Mouse (Mus musculus): Measurements from ENCODE around the gene Pcp4l1.
"Not testable (repeated sequence)": the region's sequence is repeated elsewhere in the genome, so short reads cannot be mapped to it uniquely, and the experiment has no call there.

Pcp4l1 gene

DNA sequence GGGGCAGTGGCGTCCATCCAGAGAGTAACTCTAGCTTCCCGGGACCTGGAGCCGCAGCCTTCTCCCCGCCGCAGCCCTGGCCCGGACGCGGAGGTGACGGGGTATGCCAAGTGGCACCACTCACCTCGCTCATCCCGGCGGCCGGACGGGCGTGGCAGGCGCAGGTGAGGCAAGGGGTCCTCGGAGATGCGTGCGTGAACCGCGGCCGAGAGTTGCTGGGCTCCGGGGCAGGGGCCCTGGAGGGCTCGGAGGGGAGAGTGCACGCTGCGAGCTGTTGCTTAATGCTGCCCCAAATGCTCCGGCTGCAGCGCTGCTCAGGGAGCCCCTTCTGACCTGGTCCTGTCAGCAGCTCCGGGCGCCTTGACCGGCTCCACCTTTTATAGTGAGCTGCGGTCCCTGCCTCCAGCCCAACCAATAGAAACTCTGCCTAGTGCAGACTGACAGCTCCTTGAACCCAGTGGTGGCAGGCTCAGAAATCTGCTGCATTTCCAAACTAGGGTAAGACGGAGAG, at the start of gene Pcp4l1:
Gene Pcp4l1, minus strand, starts transcription at position 382 of the 511 bp plus-strand sequence.
- in situ Hi-C loops (cut with MboI; ENCODE audit: low pct_unique_long_range_greater_than_20kb in 1 of 2, low sequenced_read_pairs in 2 of 2, unreplicated experiment in 1 of 2): no loop called here

DNA sequence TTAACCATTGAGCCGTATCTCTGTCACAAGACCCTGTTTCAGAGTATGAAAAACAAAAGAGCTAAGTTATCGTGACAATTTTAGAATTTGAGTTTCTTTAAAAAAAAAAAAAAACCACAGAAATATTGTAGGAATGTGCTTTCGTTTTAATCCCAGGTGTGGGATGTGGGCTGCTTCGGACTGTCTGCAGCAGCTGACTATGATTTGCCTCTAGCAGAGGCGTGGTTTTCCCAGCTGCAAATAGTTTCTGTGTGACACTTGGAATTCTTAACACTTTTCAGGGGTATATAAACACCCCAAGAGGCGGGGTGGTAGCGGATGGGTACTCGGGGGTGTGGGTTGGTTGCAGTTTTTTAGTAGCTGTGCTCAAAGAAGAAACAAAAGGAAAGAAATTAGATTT, 49.3 kb upstream of the Pcp4l1 start:
- in situ Hi-C loops (cut with MboI; ENCODE audit: low pct_unique_long_range_greater_than_20kb in 1 of 2, low sequenced_read_pairs in 2 of 2, unreplicated experiment in 1 of 2): no loop called here

DNA sequence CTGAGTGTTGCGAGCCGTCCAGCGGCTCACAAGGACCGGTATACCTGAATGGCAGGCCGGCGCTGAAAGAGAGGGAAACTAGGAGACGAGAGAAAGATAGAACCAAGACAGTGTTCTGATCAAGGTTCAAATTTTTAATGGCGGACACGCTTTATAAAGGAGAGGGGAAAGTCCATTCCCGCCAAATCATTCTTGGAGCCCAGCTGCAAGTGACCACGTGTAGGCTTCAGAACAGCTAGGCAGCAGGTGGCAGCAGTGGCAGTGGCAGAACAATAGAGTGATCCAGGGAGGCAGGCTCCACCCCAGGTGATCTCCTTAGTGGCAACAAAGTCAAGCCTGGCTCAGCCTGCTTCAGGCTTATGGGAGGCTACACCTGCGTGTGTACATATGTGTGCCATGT, 45.9 kb upstream of the Pcp4l1 start:
- in situ Hi-C loops (cut with MboI; ENCODE audit: low pct_unique_long_range_greater_than_20kb in 1 of 2, low sequenced_read_pairs in 2 of 2, unreplicated experiment in 1 of 2): not testable (repeated sequence)

DNA sequence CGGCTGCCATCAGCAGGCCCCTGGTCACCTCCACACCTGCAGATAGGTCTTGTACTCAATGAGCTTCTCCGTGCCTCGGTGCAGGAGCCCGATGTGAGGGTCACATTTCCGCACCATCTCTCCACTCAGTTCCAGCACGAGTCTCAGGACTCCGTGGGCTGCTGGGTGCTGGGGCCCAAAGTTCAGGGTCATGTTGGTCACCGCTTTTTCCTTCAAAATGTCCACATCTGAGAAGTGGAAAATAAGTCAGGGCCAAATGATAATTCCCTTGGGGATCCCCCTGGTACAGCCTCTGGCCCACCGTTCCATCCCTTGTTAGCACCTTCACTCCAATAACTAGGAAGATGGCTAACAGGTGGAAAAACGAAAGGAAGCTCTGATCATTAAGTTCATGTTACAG, 44.8 kb upstream of the Pcp4l1 start:
- in situ Hi-C loops (cut with MboI; ENCODE audit: low pct_unique_long_range_greater_than_20kb in 1 of 2, low sequenced_read_pairs in 2 of 2, unreplicated experiment in 1 of 2): no loop called here

DNA sequence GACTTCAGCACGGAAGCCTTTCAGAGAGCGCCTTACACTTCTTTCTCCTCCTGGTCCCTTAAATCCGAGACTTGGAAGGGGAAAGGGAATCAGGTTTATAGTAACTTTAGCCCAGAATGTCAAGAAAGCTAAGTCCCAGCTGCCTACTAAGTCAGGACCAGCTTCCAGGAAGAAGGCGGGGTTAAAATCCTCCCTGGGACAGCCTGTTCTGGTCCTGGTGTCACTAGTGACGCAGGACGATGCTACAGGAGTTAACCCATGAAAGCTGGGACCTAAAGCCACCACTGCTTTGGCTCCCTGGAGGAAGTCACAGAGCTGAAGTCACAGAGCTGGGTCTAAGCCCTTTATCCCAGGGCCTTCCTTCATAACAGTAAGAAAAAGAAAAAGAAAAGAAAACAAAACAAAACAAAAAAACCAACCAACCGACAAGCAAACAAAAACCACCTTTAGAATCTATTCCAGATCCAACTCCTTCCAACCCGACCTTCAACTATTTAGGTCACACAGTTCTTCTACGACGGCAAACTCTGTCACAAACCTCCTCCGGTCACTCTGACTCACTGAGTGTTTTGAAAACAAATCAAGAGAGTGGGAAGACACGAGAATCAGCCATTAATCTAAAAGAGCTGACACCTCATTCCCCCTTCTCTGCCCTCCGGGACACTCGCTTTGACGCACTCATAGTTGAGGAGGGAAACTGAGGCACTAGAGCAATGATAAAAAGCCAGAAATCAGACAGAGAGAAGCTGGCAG, 44.1 kb upstream of the Pcp4l1 start:
- in situ Hi-C loops (cut with MboI; ENCODE audit: low pct_unique_long_range_greater_than_20kb in 1 of 2, low sequenced_read_pairs in 2 of 2, unreplicated experiment in 1 of 2): no loop called here

DNA sequence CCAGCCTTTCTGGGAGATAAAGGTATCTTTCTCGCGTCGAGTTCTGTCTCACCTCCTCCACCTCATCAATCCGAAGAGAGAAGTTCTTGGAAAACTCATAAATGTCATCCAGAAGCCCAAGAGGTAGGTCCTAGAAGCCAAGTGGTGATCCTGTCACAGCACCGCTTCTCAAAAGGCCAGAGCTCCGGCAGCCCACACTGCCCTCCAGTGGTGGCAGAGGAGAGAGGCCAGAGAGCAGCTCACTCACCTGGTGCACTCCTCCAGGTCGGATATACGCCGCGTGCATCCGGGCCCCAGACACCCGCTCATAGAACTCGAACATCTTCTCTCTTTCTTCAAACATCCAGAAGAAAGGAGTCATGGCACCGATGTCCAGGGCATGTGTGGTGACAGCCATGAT, 42.4 kb upstream of the Pcp4l1 start:
- in situ Hi-C loops (cut with MboI; ENCODE audit: low pct_unique_long_range_greater_than_20kb in 1 of 2, low sequenced_read_pairs in 2 of 2, unreplicated experiment in 1 of 2): no loop called here

DNA sequence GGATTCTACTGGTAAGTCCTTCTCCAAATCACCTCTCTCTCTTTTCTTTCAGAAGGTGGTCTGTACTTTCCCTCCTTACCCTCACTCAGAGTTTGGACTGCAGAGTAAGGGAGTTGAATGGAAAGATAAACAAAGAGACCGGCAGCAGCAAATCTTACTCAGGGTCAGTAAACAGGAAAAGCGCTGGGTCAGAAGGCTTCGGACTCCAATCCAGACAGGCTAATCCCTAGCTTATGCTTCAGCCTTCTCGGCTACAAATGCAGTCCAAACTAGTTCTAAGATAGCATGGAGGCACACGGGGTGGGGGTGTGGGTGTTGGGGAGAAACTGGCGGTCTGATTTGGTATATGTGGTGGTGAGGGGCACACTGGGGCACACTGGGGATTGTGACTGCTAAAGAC, 41.4 kb upstream of the Pcp4l1 start:
- in situ Hi-C loops (cut with MboI; ENCODE audit: low pct_unique_long_range_greater_than_20kb in 1 of 2, low sequenced_read_pairs in 2 of 2, unreplicated experiment in 1 of 2): no loop called here

DNA sequence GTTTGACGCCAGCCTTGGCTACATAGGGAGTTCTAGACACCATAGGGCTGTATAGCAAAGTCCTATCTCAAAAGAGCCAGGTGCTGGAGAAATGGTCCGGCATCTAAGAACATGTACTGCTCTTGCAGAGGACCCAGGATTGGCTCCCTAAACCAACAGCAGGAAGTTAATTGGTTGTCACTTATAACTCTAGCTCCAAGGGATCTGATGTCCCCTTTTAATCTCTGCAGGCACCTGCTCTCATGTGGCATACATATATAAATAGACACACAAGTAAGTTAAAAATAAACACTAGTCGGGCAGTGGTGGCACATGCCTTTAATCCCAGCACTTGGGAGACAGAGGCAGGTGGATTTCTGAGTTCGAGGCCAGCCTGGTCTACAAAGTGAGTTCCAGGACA, 39.7 kb upstream of the Pcp4l1 start:
- in situ Hi-C loops (cut with MboI; ENCODE audit: low pct_unique_long_range_greater_than_20kb in 1 of 2, low sequenced_read_pairs in 2 of 2, unreplicated experiment in 1 of 2): no loop called here

DNA sequence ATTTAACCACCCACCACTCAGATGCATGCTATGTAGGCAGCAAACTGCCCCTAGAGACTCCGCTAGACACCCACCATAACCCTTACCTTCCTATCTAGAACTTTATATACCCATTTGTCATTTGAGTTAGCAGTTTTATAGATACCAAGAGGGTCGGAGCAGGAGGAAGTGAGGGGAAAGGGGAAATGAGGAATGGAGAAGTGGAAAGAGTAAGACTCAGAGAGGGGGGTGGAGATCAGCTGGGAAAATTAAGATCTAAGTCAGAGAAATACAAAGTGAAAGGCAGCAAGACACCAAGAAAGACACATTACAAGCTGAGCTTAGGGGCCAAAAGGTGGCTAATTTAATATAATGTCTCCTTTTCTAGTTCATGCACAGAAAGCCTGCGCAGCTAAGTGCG, 38.5 kb upstream of the Pcp4l1 start:
- in situ Hi-C loops (cut with MboI; ENCODE audit: low pct_unique_long_range_greater_than_20kb in 1 of 2, low sequenced_read_pairs in 2 of 2, unreplicated experiment in 1 of 2): no loop called here

DNA sequence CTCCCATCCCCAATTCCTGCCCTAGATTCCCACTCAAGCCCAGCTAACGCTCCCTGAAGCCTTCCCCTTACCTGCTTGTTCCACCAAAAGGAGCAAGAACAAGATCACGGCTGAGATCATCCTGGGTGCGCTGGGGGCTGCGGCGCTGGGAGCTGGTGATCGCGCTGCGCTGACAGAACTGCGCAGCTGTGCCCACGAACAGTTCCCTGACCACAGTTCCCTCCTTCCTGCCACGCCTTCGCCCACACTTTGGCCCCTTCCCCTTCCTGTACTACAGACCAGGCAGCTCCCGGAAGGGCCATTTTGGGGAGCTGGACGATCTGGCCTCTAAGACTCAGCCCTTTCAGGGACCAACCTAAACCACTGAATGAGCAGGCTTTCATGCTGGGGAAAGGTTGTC, 38.1 kb upstream of the Pcp4l1 start, which contains the start of gene Fcer1g:
Gene Fcer1g, minus strand, starts transcription at position 240 of the 400 bp plus-strand sequence.
- in situ Hi-C loops (cut with MboI; ENCODE audit: low pct_unique_long_range_greater_than_20kb in 1 of 2, low sequenced_read_pairs in 2 of 2, unreplicated experiment in 1 of 2): no loop called here

DNA sequence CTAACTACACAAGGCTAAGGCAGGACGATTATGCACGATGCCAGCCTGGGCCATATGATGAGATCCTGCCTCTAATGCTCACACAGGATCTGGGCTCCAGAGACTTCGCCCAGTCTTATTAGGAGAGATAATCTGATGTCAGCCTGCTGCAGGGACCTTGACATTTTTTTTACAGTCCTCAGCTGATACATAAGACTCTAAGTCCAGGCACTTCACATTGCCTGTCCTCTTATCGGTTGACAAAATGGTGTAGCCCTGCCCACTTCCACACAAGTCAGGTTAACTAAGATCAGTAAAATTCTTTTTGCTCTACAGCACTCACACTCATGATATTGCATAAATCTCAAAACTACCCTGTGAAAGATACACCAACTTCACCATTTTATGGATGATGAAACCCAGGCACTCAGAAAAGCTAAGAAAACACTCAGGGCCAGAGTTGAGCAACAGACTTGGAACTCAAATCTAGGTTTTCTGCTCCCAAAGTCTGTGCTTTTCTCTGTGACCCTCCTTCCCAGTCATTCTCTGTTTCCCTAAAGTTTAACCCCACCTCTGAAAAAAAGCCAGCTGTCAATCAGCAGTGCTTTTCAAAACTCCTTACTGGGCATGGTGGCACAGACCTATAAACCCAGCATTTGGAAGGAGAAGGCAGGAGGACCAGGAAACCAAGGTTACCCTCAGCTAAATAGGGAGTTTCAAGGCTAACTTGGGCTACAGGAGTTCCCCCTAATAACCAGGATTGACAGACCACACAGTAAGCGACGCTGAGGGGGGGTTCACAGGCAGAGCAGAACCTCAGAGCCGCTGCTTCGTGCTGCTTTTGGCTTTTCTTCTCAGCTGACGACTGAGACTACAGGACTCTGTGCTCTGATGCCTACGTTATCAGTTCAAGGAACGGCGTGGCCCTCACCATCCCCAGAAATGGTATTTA, 37.0 kb upstream of the Pcp4l1 start:
- in situ Hi-C loops (cut with MboI; ENCODE audit: low pct_unique_long_range_greater_than_20kb in 1 of 2, low sequenced_read_pairs in 2 of 2, unreplicated experiment in 1 of 2): no loop called here

DNA sequence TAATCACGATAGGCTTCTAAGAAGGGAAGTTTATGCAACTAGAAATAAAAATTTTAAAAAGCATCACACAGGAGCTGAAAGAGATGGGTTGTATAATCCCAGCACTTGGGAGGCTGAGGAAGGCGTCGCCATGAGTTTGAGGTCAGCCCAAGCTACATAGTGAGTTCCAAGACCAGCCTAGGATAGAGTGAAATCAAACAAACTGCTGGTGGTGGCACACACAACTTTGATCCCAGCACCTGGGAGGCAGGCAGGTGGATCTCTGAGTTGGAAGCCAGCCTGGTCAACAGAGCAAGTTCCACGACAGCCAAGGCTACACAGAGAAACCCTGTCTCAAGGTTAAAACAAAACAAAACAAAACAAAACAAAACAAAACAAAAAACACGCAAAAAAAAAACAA, 36.3 kb upstream of the Pcp4l1 start:
- in situ Hi-C loops (cut with MboI; ENCODE audit: low pct_unique_long_range_greater_than_20kb in 1 of 2, low sequenced_read_pairs in 2 of 2, unreplicated experiment in 1 of 2): no loop called here

DNA sequence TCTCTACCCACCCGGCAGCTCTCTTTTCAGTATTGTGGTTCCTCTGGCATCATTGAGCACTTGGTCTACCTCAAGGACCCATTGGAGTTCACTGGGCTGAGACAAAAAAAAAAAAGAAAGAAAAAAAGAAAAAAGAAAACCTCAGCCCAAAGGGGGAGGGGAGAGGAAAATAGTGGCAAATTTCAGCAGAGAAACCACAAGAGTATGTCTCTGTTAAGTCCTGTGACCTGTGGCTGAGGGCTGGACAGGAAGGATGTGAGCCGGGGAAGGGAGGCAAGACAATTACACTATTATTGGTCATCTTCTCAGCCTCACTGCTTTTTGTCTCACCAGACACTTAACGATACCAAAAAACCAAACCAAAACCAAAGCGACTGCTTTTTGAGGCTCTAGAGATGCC, 35.8 kb upstream of the Pcp4l1 start:
- in situ Hi-C loops (cut with MboI; ENCODE audit: low pct_unique_long_range_greater_than_20kb in 1 of 2, low sequenced_read_pairs in 2 of 2, unreplicated experiment in 1 of 2): no loop called here

DNA sequence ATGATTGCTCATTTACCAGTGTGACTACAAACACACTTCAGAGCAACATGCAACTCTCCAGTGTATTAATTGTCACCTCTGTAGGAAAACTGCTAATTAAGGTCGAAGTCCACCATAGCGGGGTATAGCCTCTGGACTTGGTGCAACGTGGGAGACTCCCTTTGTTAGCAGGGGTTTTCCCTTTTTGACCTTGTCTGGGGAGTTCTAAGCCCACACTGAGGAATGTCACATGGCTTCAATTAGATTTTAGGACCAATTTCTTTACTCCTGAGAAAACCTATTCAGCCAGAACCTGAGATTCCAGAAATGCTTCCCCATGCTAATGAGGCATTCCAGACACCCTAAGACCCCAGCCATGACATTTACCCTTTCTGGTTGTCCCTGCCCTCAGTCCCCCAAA, 34.1 kb upstream of the Pcp4l1 start:
- in situ Hi-C loops (cut with MboI; ENCODE audit: low pct_unique_long_range_greater_than_20kb in 1 of 2, low sequenced_read_pairs in 2 of 2, unreplicated experiment in 1 of 2): no loop called here

DNA sequence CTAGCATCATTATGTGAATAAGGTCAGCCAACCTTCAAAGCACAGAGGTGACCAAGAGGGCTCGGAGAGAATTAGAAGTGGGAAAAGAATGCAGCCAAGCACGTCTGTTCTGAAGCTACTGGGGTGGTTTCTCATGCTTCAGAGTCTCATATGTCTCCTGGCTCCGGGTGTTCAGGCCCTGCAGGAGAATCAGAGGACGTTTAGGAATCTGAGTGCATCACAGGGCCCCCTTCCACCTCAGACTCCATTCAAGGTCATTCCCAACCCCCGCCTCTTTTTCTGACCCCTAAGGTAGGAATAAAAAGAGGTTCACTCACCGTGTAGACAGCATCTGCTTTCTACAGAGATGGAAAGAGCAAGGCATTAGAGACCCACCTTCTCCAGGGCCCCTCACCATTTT, 33.7 kb upstream of the Pcp4l1 start:
- in situ Hi-C loops (cut with MboI; ENCODE audit: low pct_unique_long_range_greater_than_20kb in 1 of 2, low sequenced_read_pairs in 2 of 2, unreplicated experiment in 1 of 2): no loop called here

DNA sequence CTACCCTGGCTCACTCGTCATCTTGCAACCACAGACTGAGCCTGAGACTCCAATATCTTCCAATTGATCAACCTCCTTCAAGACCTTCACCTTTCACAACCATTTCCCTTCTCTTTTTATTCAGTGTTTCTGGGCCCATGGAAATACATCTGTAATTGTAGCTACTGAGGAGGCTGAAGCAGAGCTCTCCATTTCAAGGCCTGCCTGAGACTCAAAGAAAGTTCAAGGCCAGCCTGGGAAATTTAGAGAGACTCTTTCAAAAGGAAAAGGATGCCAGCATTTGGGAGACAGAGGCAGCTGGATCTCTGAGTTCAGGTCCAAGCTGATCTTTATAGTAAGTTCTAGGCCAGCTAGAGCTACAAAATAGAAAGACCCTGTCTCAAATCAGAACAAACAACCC, 31.8 kb upstream of the Pcp4l1 start:
- in situ Hi-C loops (cut with MboI; ENCODE audit: low pct_unique_long_range_greater_than_20kb in 1 of 2, low sequenced_read_pairs in 2 of 2, unreplicated experiment in 1 of 2): no loop called here

DNA sequence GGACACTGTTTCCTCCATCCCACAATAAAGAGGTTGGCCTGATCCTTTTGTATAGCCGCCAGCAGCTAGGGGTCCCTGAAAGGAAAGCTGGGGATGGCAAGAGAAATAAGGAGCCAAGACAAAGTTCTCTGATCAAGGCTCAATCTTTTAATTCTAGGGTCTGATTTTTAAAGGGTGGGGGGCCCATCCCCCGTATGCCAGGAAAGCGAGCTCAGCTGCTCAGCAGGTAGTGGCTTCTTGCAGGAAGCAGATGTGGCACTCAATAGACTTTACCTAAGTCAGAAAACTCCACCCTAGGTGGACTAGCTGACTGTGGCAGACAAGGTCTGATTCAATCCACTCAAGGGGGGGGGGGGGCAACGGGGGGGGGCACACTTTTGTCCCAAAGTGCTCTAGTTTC, 30.7 kb upstream of the Pcp4l1 start:
- in situ Hi-C loops (cut with MboI; ENCODE audit: low pct_unique_long_range_greater_than_20kb in 1 of 2, low sequenced_read_pairs in 2 of 2, unreplicated experiment in 1 of 2): no loop called here

DNA sequence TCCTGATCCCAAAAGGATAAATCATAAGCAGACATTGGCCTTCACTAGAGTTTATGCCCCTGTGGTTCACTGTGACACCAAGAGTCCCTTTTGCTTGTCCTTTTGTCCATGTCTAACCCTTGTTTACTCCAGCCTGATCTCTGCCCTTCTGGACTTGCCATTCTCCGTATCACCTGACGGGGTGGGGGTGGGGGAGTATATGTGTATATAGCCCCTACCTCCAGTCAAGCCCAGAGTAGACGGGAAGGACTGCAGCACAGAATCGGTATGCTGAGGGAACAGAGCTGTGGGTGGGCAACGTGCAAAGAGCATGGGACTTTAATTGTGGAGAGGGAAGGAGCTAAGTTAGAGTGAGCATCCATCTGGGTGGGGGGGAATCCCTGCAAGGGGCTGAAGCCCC, 28.8 kb upstream of the Pcp4l1 start, which contains the start of gene Apoa2:
Gene Apoa2, plus strand, starts transcription at position 198 of the 400 bp plus-strand sequence.
- in situ Hi-C loops (cut with MboI; ENCODE audit: low pct_unique_long_range_greater_than_20kb in 1 of 2, low sequenced_read_pairs in 2 of 2, unreplicated experiment in 1 of 2): loop anchor here in 1 of 2 experiments (5.0 kb wide), 1 partner anchor 113 kb away; the partner anchor contains the start of gene Cfap126

DNA sequence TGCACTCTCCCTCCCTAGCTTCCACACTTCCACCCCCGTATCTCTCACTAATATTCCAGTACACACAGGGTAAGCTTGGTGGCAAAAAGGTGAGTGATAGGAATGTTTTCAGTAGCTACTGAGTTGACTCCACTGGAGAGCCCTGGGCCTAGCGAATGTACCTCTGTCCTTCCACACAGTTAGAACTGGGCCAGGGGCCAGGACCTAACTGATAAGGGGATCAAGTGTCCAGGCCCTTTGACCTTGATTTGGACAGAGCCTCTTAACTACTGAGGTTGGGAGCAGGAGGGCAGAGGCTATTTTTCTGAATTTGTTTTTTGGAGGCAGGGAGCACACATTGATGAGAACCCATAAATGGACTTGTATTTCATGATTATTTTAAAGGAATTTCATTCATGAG, 27.7 kb upstream of the Pcp4l1 start:
- in situ Hi-C loops (cut with MboI; ENCODE audit: low pct_unique_long_range_greater_than_20kb in 1 of 2, low sequenced_read_pairs in 2 of 2, unreplicated experiment in 1 of 2): loop anchor here in 1 of 2 experiments (5.0 kb wide), 1 partner anchor 111 kb away; the partner anchor contains the start of gene Cfap126

Data from mouse embryonic stem cell (cell line).